Mouse (Mus musculus) forebrain, embryonic 14.5 days (tissue): Measurements from ENCODE around the gene Prop1. TPM values are rescaled to one million over a fixed set of nuclear protein-coding genes. Genes with fewer than 3 reads are reported as not detected.

ENCODE experiments used
- ATAC-seq: fragments of 200-750 bp; cut with Nextera tagmentation; 2 replicates; pipeline ENCODE4 v1.8.0; 2017; ENCODE audit warnings: mild to moderate bottlenecking, moderate library complexity
- DNase-seq: peaks from one replicate; pipeline ENCODE4 v3.0.0-alpha.2; 2015; ENCODE audit warnings: low spot score
- H3K27ac ChIP-seq: fragments of 300-500 bp; sonication (generic); 2 replicates; pipeline ENCODE4 v1.5.1; 2014; ENCODE audit warnings: low read depth, mild to moderate bottlenecking, control low read depth, low read length, moderate library complexity
- H3K27me3 ChIP-seq: fragments of 300-500 bp; sonication (generic); replicated peaks from 2 replicates; pipeline ENCODE4 v1.6.1; 2014; ENCODE audit warnings: low read length, control low read depth, mixed read lengths; ENCODE audit not compliant: control insufficient read depth, insufficient read depth
- H3K36me3 ChIP-seq: fragments of 300-500 bp; sonication (generic); 2 replicates; pipeline ENCODE4 v1.6.1; 2014; ENCODE audit warnings: low read length, control low read depth; ENCODE audit not compliant: control insufficient read depth, insufficient read depth
- H3K4me1 ChIP-seq: fragments of 300-500 bp; sonication (generic); 2 replicates; pipeline ENCODE4 v1.6.1; 2014; ENCODE audit warnings: antibody characterized with exemption, low read length, control low read depth; ENCODE audit not compliant: control insufficient read depth, insufficient read depth
- H3K4me2 ChIP-seq: fragments of 300-500 bp; sonication (generic); 2 replicates; pipeline ENCODE4 v1.6.1; 2014; ENCODE audit warnings: mild to moderate bottlenecking, control low read depth, low read length
- H3K4me3 ChIP-seq: fragments of 300-500 bp; sonication (generic); 2 replicates; pipeline ENCODE4 v1.5.1; 2014; ENCODE audit warnings: low read depth, low read length, control low read depth
- H3K9ac ChIP-seq: fragments of 300-500 bp; sonication (generic); 2 replicates; pipeline ENCODE4 v1.6.1; 2014; ENCODE audit warnings: mild to moderate bottlenecking, low read length, control low read depth, moderate library complexity
- H3K9me3 ChIP-seq: fragments of 300-500 bp; sonication (generic); replicated peaks from 2 replicates; pipeline ENCODE4 v1.6.1; 2016; ENCODE audit warnings: low read length, control low read depth, mixed read lengths; ENCODE audit not compliant: control insufficient read depth
- WGBS: fragments of 180-500 bp; shearing (Covaris S2); extraction: QIAGEN DNeasy Blood & Tissue Kit; methylation state at CpG from one replicate; pipeline ENCODE4 v1.1.7; 2014; 5-methylcytosine and 5-hydroxymethylcytosine counted together
- polyA plus RNA-seq: library from polyadenylated mRNA; unstranded; fragments of >200 nt; fragmentation: Nextera tagmentation; extraction: Ambion mirVana; gene quantifications from 2 replicates; pipeline ENCODE4 v1.2.1, GENCODE M21; 2014

The Prop1 gene
- polyA plus RNA-seq, 1 experiment from 2014 or later, result not detected

DNA sequence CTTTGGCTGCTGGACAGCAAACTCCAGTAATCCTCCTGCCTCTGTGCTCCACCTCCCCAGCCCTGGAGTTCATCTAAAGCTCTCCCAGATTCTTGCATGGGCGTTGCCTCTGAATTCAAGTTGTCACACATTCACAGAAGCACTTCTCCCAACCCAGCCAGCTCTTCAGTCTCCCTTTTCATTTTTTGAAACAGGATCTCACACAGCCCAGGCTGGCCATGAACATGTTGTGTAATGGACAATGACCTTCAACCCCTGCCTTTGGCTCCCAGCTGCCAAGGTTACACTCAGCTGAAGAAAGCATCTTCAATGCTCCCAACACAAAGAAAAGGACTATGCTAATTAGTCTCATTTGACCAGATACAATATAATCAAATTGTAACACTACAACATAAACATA, 40.3 kb downstream of the Prop1 start:
- H3K27ac ChIP-seq, result no peak overlapping the region
- no peak overlapping the region for H3K4me3 ChIP-seq
- H3K36me3 ChIP-seq, result peaks cover 39% of the 10 kb centered on the region
- H3K4me2 ChIP-seq, result no peak overlapping the region
- no peaks in the 10 kb centered on the region for H3K4me1 ChIP-seq
- H3K27me3 ChIP-seq, result no peaks in the 10 kb centered on the region
- no peak for ATAC-seq
- DNase-seq, result no peak
- H3K9me3 ChIP-seq, result peaks cover 22% of the 10 kb centered on the region; the same call in 1 of the 2 replicates
- H3K9ac ChIP-seq, result no peak overlapping the region
- WGBS, result 74% methylated on average over 1 of the region's 1 CpGs

DNA sequence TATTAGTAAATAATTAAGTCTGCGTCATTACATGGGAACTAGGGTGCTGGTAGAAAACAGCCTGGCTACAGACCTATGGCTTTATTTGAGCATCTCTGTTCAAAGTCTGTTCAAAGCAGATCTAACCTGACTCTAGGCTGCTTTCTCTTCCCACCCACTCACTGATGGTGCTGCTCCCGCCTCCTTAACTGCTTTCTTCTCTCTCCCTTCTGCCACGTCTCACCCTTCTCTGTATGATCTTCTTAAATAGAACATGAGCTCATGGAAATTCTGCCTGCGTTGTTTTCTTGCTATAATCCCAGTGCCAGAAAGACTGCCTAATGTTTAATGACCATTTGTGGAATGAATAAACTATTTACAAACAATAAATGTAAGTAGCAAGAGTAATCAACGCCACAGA, 45.4 kb downstream of the Prop1 start:
- Histone ChIP-seq H3K36me3 (peaks cover 89% of the 10 kb centered on the region), H3K27me3 (no peaks in the 10 kb centered on the region), H3K4me2 (no peak overlapping the region), H3K27ac (no peak overlapping the region), H3K9me3 (peaks cover 53% of the 10 kb centered on the region), H3K9ac (no peak overlapping the region), H3K4me3 (no peak overlapping the region), H3K4me1 (no peaks in the 10 kb centered on the region)
- DNase-seq, result no peak
- no peak for ATAC-seq
- 92% methylated on average over 5 of the region's 5 CpGs for WGBS

Other genes with a start within 250 kb of the Prop1 start
- gene Zfp354c, start 126.0 kb downstream of the Prop1 start, polyA plus RNA-seq, result 56.7 and 77.1 TPM in 2 replicates
- 1.9 and 2.0 TPM in 2 replicates for gene Zfp879, start 112.2 kb downstream of the Prop1 start, polyA plus RNA-seq
- gene Grm6, start 103.1 kb downstream of the Prop1 start, polyA plus RNA-seq, result not detected in 2 replicates
- 17.7 and 18.4 TPM in 2 replicates for gene Zfp454, start 66.1 kb downstream of the Prop1 start, polyA plus RNA-seq
- 51.0 and 57.0 TPM in 2 replicates for gene Zfp2, start 37.6 kb downstream of the Prop1 start, polyA plus RNA-seq
- 3.2 and 4.3 TPM in 2 replicates for gene Zfp354b, start 22.1 kb downstream of the Prop1 start, polyA plus RNA-seq
- not detected in 2 replicates for gene 4933414I15Rik, start 10.0 kb downstream of the Prop1 start, polyA plus RNA-seq
- gene Olfr1378, start 12.8 kb upstream of the Prop1 start, polyA plus RNA-seq, result not detected in 2 replicates
- not detected in 2 replicates for gene Olfr1377, start 28.2 kb upstream of the Prop1 start, polyA plus RNA-seq
- not detected in 2 replicates for gene Olfr51, start 49.8 kb upstream of the Prop1 start, polyA plus RNA-seq
- not detected in 2 replicates for gene Olfr54, start 60.5 kb upstream of the Prop1 start, polyA plus RNA-seq
- not detected in 2 replicates for gene Olfr1375, start 94.3 kb upstream of the Prop1 start, polyA plus RNA-seq
- gene Zfp354a, start 105.5 kb upstream of the Prop1 start, polyA plus RNA-seq, result 11.1 and 15.0 TPM in 2 replicates